Mouse (Mus musculus) kidney, postnatal 0 days (tissue): Measurements from ENCODE around the gene Tab3. TPM values are rescaled to one million over a fixed set of nuclear protein-coding genes. Genes with fewer than 3 reads are reported as not detected.

ENCODE experiments used
- ATAC-seq: fragments of 200-750 bp; cut with Nextera tagmentation; replicated peaks from 2 replicates; pipeline ENCODE4 v1.8.0; 2017; ENCODE audit warnings: low read depth, moderate number of reproducible peaks, moderate TSS enrichment, moderate library complexity; ENCODE audit not compliant: low FRiP score
- DNase-seq: peaks from one replicate; pipeline ENCODE4 v3.0.0-alpha.2; 2016; ENCODE audit warnings: low spot score
- H3K27ac ChIP-seq: fragments of 300-500 bp; sonication (generic); 2 replicates; pipeline ENCODE4 v1.5.1; 2014; ENCODE audit warnings: mild to moderate bottlenecking
- H3K27me3 ChIP-seq: fragments of 300-500 bp; sonication (generic); 2 replicates; pipeline ENCODE4 v1.6.1; 2014; ENCODE audit warnings: low read length, mixed read lengths; ENCODE audit not compliant: insufficient read depth
- H3K36me3 ChIP-seq: fragments of 300-500 bp; sonication (generic); 2 replicates; pipeline ENCODE4 v1.6.1; 2014; ENCODE audit warnings: low read length, mixed read lengths; ENCODE audit not compliant: insufficient read depth
- H3K4me1 ChIP-seq: fragments of 300-500 bp; sonication (generic); replicated peaks from 2 replicates; pipeline ENCODE4 v1.6.1; 2014; ENCODE audit warnings: antibody characterized with exemption, low read length, mixed read lengths; ENCODE audit not compliant: insufficient read depth
- H3K4me2 ChIP-seq: fragments of 300-500 bp; sonication (generic); 2 replicates; pipeline ENCODE4 v1.6.1; 2014; ENCODE audit warnings: mild to moderate bottlenecking, low read length, moderate library complexity, mixed read lengths
- H3K4me3 ChIP-seq: fragments of 300-500 bp; sonication (generic); replicated peaks from 2 replicates; pipeline ENCODE4 v1.5.1; 2014; ENCODE audit warnings: low read depth, low read length
- H3K9ac ChIP-seq: fragments of 300-500 bp; sonication (generic); 2 replicates; pipeline ENCODE4 v1.6.1; 2014; ENCODE audit warnings: low read depth, low read length
- H3K9me3 ChIP-seq: fragments of 300-500 bp; sonication (generic); replicated peaks from 2 replicates; pipeline ENCODE4 v1.6.1; 2016; ENCODE audit warnings: low read length, inconsistent platforms, mixed read lengths
- CTCF ChIP-seq: IDR thresholded peaks from 2 replicates; pipeline ENCODE4 v1.5.1; 2016; ENCODE audit warnings: antibody characterized with exemption, low read depth, mild to moderate bottlenecking, moderate library complexity
- WGBS: fragments of 180-500 bp; shearing (Covaris S2); extraction: QIAGEN DNeasy Blood & Tissue Kit; methylation state at CpG from one replicate; pipeline ENCODE4 v1.1.7; 2014; 5-methylcytosine and 5-hydroxymethylcytosine counted together
- polyA plus RNA-seq: library from polyadenylated mRNA; unstranded; fragments of >200 nt; fragmentation: Nextera tagmentation; extraction: Ambion mirVana; gene quantifications from 2 replicates; pipeline ENCODE4 v1.2.1, GENCODE M21; 2015

The Tab3 gene
- 3.9 and 4.4 TPM in 2 replicates for polyA plus RNA-seq

DNA sequence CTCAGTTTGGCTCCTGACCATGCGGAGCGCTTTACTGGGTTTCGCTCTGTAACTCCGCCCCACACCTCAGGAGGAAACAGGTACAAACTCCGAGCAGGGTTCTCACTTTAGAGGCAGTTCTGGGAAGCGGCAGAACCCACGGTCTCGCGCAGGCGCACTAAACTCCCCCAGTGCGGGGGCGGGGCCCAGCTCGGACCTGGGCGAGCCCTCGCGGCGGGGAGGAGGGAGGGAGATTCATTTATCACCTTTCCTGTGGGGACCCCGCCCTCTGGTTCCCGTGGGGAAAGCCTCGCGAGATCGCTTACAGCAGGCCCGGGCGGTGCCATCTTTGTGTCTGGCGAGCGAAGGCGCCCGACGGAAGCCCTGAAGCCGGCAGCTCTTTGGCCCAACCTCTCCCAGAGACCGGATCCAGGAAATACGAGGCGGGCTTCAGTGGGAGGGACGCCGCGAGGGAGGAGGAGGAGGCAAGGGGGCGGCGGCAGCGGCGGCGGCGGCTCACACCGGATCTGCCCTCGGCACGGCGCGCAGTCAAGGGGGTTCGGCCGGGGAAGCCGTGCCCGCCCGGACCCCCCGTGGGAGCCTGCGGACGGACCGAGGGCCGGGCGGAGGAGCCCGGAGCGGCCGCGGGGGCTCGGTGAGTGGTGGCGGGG lies at the start of gene Tab3:
Gene Tab3, plus strand, starts transcription at position 491 of the 650 bp plus-strand sequence.
- DNase-seq (peak; percentile 95), ATAC-seq (peak; percentile 98)
- H3K9me3 ChIP-seq: no peaks in the 10 kb centered on the region
- H3K27me3 ChIP-seq: no peaks in the 10 kb centered on the region
- no peaks in the 10 kb centered on the region for H3K36me3 ChIP-seq
- peak within 1 kb of the TSS; percentile 74 for H3K9ac ChIP-seq
- peak within 1 kb of the TSS; percentile 60 for H3K4me2 ChIP-seq
- no peaks in the 10 kb centered on the region for H3K4me1 ChIP-seq
- no peak for TF ChIP-seq CTCF
- peak within 1 kb of the TSS; percentile 66; the same call in 1 of the 2 replicates for H3K27ac ChIP-seq
- 34% methylated on average over 48 of the region's 64 CpGs for WGBS
- H3K4me3 ChIP-seq: peak within 1 kb of the TSS; percentile 63

DNA sequence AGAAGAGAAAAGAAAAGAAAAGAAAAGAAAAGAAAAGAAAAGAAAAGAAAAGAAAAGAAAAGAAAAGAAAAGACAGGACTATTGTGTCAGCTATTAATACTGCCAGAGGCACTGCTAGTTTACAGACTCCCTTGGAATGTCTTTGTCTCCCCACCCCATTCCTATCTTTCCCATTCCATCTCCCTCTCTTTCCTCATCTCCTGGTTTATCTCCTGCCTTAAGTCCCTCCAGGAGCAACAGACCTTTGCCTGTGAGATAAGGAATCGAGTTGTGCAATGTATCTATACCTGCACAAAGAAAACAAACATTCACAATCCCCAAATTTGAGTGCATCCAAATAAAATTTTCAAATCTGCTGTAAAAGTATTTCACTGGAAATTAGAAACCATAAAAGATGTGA lies 48.3 kb upstream of the Tab3 start:
- TF ChIP-seq CTCF: no peak
- 54% methylated on average over 1 of the region's 1 CpGs for WGBS
- Histone ChIP-seq H3K4me2 (no peak overlapping the region), H3K9ac (no peak overlapping the region), H3K9me3 (no peaks in the 10 kb centered on the region), H3K27ac (no peak overlapping the region), H3K27me3 (no peaks in the 10 kb centered on the region), H3K4me1 (no peaks in the 10 kb centered on the region), H3K36me3 (no peaks in the 10 kb centered on the region), H3K4me3 (no peak overlapping the region)
- DNase-seq: no peak
- ATAC-seq: no peak

GRCm38 (mm10) chrX:85526263-85527019 lies 47.4 kb upstream of the Tab3 start:
- DNase-seq (no peak), ATAC-seq (no peak)
- no peaks in the 10 kb centered on the region for H3K9me3 ChIP-seq
- WGBS: 74% methylated on average over 5 of the region's 5 CpGs
- no peaks in the 10 kb centered on the region for H3K4me1 ChIP-seq
- no peak overlapping the region for H3K4me3 ChIP-seq
- no peaks in the 10 kb centered on the region for H3K36me3 ChIP-seq
- H3K27me3 ChIP-seq: no peaks in the 10 kb centered on the region
- H3K4me2 ChIP-seq: no peak overlapping the region
- TF ChIP-seq CTCF: no peak
- H3K27ac ChIP-seq: no peak overlapping the region
- no peak overlapping the region for H3K9ac ChIP-seq

DNA sequence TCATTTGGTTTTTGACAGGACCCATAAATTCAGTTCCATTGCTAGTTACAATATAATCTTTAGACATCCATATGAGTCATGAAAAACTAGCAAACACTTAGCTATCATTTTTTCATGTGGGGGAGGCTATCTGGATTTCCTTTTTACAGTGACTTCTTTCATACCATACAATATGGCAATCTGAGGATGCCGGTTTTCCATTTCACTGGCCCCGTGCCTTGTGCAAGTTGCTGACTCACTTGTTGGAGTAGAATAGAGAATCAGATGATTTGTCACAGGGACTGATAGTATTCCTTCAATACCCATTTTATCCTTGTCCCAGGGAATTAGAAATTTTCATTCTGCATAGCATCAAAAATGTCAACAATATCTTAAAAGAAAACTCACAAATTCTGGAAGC lies 14.9 kb upstream of the Tab3 start:
- H3K9me3 ChIP-seq: no peaks in the 10 kb centered on the region
- no peaks in the 10 kb centered on the region for H3K36me3 ChIP-seq
- TF ChIP-seq CTCF: no peak
- no peak overlapping the region for H3K4me2 ChIP-seq
- no peaks in the 10 kb centered on the region for H3K4me1 ChIP-seq
- ATAC-seq (no peak), DNase-seq (no peak)
- no peak overlapping the region for H3K4me3 ChIP-seq
- H3K27ac ChIP-seq: no peak overlapping the region
- H3K27me3 ChIP-seq: no peaks in the 10 kb centered on the region
- no peak overlapping the region for H3K9ac ChIP-seq
- 89% methylated on average over 2 of the region's 2 CpGs for WGBS

DNA sequence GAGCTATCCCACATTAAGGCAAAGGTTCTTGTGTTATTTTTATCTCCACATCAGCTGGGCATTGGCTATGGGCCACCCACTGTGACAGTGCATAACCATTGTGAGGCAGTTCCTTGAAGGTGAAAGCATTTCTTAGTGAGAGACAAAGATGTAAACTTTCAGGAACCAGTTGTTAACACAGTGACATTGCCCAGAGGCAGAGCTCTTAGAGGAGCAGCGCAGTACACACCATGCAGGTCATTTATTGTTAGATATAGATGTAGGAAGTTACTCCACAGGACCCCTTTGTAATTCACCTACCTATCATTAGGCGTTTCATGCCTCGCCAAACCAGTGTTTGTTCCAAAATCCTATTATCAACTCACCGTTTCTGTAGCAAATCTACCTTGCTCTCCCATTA lies 7.6 kb upstream of the Tab3 start:
- H3K27ac ChIP-seq: no peak overlapping the region
- H3K27me3 ChIP-seq: no peaks in the 10 kb centered on the region
- no peaks in the 10 kb centered on the region for H3K36me3 ChIP-seq
- H3K9ac ChIP-seq: no peak overlapping the region
- no peaks in the 10 kb centered on the region for H3K4me1 ChIP-seq
- H3K4me3 ChIP-seq: no peak overlapping the region
- no peaks in the 10 kb centered on the region for H3K9me3 ChIP-seq
- H3K4me2 ChIP-seq: no peak overlapping the region
- ATAC-seq: no peak
- no peak for TF ChIP-seq CTCF
- DNase-seq: no peak
- 81% methylated on average over 4 of the region's 4 CpGs for WGBS

DNA sequence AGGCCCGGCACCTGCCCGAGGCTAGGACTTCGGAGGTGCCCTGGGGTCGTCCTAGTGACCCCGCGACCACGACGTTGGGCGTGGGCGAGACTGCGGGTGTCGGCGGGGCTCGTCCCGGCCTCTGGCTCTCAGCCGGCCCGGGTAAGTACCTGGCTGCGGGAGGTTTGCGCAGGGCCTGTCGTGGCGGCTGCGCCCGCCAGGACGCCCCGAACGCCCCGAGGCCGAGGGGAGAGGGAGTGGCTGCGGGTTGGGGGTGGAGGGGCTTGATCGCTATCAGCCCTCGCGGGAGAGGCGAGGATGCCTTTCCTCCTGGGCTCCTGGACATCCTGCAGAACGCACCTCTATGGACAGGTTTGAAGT lies 340 bp downstream of the Tab3 start:
- no peaks in the 10 kb centered on the region for H3K9me3 ChIP-seq
- TF ChIP-seq CTCF: no peak
- DNase-seq (peak; percentile 15), ATAC-seq (peak; percentile 60)
- peak overlapping the region; percentile 63 for H3K4me3 ChIP-seq
- peak overlapping the region; percentile 74 for H3K9ac ChIP-seq
- no peaks in the 10 kb centered on the region for H3K36me3 ChIP-seq
- no peaks in the 10 kb centered on the region for H3K4me1 ChIP-seq
- peak overlapping the region; percentile 60 for H3K4me2 ChIP-seq
- H3K27ac ChIP-seq: peak overlapping the region; percentile 66; the same call in 1 of the 2 replicates
- 34% methylated on average over 32 of the region's 34 CpGs for WGBS
- H3K27me3 ChIP-seq: no peaks in the 10 kb centered on the region
